Mouse (Mus musculus) urinary bladder, postnatal 14 days (tissue): Measurements from ENCODE around the gene Dad1.

Experiments used
- DNase-seq: peaks from one replicate; pipeline ENCODE4 v3.0.0; 2021; ENCODE audit warnings: low spot score

Dad1 gene

DNA sequence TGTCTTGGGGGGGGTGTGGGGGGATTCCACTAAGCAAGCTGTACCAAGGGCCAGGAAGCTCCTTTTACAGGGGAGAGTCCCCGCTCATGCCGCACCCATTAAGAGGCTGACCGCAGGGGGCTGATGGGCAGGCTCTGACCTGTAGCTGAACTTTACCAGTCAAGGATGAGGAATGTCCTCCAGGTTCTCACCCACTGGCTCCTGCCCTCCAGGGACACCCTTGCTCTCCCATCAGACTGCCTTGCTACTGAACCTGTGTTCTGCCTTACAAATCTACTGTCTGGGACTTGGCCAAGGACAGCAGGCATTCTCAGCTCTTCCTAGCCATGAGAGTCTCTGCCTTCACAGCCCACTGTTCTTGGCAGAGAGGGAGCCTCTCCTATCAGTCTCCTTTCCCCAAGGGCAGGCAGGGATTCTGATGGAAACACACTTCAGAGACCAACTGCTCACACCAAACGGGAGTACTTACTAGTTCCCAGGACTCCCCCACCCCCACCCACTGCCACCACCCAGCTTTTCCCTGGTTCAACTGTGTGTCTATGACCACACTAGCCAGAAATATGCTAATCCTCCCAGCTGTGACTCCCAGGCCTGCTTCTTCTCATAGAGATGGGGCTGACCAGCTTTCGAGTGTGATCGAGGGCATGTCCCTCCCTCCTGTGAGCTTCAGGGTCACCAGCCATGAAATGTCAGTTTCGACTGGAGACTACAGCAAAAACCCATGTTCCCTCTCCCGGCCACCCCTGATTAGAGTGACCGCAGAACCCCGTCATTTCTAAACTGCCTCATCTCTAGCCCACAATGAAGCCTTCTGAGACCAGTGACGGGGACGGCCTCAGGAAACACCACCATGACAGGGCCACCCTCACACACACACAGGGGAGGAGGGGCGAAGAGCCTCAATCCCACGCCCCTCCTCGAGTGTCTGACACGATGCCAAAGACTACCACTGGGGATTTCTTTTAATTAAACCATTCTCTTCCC is 29.1 kb downstream of the Dad1 start:
- DNase-seq = no peak

DNA sequence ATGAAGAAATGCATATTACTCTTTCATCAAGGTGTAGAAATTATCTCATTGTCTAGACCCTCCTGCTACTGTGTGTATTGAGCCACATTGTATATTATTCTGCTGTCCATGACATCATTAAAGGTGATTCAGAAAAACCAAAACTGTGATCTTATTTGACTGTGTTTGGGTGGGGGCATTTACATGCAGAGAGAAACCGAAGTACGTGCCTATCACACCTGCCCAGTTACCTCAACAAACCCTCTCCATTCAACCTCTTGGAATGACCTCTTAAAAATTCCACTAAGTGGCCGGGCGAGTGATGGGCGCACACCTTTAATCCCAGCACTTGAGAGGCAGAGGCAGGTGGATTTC is 29.9 kb downstream of the Dad1 start:
- no peak for DNase-seq

DNA sequence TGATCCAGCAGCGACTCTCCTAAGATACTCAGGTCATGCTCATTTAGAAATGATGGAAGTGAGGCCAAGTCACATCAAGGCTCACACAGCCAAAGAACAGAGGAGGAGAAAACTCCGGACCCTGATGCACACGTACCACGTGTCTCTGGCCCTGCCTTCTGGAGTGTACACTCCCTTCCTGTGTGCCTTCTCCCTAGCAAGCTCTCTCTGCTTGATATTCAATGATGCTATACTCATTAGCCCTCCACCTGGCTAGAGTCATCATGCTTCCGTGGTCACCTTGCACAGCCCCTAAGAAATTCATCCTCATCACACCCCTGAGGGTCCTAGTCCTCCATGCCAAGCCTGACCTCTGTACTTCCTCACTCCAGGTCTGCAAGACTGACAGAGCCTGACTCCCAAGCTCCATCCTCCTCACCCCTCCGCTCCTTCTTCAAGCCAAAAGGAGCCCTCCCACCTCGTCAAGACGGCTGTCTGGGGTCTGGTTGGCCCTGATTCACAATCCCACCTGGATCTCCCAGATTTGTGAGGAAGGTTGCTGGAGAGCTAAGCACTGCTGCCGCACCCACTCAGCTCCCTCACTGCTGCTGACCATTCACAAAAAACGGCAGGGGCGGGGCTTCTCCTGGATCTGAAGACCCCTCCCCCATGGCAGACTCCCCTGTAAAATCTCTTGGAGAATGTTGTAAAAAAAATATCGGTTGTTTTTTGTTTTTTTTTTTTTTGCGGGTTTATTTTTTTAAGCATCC is 30.4 kb downstream of the Dad1 start:
- DNase-seq = no peak

DNA sequence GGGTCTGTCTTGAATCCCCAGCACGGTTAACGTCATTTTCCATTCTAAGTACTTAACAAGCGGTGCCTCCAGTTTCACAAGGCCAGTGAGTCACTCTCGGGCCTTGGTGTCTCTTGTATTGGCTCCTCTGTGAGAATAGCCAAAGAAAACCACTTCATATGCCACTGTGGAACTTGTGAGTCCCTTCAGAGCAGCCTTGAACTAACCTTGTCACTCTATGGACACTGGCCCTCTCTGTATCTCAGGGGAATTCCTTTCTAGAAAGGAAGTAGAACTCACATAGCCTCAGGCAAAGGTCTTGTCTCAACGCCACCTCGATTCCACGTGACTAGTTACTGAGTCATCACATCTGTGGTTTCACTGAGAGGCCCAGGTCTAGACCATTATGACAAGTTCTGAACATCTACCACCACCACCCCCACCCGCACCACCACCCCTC is 31.6 kb downstream of the Dad1 start:
- DNase-seq = no peak

DNA sequence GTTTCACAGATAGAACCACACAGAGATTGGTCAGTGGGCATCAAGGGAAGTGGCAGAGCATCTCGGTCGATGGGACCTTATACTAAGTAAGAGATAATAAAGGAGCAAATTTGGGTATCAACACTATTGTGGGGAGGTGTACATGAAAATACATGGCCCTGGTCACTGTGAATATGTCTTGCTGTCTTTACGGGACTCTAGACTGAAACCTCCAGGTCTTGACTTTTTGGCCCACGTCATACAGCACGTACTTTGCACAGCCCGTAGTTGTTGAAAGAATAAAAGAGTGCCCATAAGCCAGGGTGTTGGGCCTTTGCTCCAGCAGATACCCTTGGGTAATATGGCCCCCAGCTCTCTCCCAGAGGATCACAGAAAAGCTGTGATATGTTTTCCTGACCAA is 32.3 kb downstream of the Dad1 start:
- DNase-seq = no peak

DNA sequence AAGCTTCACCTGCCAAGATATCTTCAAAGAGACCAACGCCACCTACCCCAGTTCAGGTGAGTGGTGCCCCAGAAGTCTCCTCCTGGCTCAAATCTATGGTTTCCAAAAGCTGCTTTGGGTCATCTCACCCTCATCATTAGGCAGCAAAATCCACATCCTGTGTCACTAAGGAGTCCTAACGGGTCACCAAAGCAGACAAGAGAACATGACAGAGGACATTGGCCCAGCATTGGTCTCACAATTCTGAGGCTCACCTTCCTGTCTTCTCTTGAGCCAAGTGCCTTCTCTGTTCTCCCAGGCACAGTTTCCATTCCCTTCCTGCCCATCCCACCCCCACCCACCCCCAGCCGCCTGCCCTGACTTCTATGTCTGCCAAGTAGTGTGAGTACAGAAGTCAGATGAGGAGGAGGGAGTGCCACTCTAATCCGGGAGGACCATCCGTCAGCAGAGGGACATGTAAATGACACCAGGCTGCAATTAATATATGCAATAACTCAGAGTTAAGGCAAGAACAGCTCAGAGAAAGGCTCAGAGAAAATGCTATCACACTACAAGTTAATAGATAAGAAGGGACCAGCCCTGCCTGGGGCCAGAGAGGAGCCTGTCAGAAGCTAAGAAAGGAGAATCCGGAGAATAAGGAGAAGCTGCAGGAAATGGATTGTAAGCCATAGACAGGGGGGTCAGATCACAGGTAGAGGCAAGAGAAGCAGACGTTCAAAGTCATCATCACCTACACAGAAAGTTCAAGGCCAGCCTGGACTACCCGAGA is 33.0 kb downstream of the Dad1 start:
- no peak for DNase-seq

DNA sequence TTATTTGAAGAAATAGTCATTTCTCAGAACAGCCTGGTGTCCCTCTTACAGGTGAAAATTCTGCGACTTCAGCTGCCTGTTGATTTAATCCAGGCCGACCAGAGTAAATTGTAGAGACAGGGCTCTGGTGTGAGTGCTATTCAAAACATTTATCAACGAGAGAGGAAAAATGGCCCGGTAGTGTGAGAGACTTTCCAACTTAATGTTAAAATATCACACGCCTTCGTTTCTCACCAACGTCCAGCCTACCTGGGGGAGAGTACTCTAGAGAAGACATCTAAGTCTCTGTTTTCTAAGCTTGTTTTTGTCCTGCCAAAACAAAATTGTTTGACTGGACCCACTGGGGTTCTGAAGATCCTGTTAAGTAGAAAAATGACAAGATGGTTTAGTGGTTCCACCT is 34.1 kb downstream of the Dad1 start:
- no peak for DNase-seq

DNA sequence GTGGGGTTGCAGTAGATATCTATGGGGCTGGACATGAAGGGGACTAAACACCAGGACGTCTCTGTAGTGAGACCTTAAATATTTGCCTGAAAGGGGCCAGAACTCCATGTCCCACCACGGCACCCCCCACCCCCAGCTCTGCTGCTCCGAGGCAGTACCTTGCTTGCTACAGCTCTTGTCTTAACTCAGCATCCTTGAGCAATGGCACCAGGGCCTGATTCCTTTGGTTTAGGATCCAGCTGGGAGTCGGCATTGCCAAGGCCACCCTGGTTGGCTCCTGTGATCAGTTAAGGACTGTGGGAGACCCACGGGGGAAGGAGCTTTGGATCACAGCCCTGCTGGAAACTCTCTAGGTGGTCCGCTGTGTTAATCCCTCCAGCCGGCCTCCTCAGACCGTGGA is 34.6 kb downstream of the Dad1 start:
- DNase-seq = no peak

DNA sequence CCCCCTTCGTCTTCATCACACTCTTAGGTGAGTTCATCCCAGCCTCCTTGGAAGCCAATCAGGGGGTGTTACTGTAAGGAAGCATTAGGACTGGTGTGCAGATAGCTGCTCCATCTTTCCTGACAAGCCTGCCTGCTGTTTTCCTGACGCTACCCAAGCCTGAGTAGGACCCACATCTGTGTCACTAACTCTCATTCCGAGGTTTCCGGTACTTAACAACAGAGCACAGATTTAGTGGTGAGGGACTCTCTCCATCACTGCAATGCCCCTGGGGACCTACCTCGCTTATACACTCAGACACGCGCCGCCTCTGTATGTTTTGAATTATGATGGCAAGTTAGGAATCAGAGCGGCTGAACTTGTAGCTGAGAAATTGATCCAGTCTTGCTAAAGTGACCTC is 35.2 kb downstream of the Dad1 start:
- no peak for DNase-seq

DNA sequence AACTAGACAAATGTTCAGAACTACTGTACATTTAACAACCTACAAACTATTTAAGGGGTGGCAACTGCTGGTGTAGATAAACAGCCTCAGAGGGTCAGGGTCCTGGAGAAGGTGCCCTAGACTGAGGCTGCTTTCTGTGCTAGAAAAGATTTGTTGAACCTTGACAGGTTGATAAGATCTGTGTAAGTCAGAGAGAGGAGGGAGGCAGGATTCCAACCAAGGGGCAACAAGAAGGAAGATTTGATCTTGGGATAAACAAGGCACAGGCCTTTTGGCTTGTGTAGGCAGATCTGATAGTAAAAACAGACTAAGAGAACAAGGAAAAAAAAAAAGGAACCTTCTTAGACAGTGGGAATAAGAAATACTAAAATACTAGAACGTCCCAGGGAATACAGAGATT is 35.7 kb downstream of the Dad1 start:
- no peak for DNase-seq

DNA sequence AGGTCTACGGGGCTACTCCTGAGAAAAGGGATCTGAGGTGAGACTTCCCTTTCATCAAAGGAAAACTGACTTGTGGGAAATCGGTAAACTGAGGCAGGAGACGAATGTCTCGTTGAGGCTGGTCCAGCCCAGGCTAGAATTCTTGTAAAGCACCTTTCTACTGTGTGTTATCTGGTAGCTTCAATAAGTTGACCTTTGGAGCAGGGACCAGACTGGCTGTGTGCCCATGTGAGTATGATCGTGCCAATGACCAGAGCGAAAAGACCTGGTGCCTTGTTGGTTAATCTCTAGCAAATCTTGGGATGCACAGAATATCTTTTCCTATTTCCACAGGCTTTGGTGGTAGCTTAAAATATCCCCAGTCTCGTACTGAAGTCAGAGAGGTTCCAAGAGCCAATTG is 37.8 kb downstream of the Dad1 start:
- no peak for DNase-seq

DNA sequence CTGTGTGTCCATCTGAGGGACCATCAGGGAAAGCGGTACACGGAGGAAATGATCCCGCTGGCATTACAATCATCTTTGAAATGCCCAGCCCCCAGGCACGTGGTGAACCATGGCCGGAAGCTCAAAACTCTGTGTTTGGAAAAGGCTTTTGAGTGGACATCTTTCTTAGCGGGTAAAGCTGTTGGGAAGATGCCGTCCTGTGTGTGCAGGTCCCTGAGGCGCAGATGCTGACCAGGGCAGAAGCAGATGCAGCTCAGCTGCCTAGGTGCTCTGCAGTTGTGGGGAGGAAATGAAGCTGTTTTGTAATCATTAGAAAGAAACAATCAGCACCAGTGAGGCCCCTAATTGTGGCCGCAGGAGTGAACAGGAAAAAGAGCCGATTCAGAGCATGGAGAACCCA is 39.0 kb downstream of the Dad1 start:
- DNase-seq = no peak

DNA sequence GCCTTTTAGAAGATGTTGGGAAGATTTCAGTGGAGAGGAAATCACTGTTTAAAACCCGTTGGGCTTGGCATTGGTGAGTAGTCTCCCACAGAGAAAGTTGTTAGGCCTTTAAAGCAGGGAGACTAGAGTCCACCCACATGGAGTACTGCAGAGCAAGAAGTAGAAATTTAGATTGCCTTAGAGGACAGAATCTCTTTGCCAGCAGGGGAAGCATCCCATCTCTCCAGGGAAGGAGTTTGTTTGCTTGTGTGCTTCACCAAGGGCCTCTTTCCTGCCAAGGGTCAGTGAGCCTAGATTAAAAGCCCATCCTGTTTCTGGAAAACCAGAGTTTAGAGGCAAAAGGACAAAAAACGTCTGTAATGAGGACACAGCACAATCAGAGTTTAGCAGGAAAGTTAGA is 39.4 kb downstream of the Dad1 start:
- DNase-seq = no peak

DNA sequence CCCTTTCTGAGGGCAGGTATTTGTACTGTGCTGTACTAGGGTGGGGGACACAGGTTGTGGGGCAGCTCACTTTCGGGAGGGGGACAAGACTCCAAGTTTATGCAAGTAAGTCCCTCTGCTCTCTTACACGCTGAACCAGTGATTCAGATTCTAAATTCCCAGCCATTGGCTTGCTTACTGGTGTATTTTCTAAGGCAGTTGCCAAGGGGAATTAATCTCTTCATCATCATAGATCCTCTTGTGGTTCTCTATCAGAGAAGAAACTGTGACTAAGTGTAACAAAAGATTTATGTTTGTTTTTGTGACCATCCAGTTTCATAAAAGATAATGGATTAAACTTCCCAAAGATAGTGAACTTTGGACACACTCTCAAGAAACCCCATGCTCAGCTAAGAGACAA is 40.2 kb downstream of the Dad1 start:
- no peak for DNase-seq

DNA sequence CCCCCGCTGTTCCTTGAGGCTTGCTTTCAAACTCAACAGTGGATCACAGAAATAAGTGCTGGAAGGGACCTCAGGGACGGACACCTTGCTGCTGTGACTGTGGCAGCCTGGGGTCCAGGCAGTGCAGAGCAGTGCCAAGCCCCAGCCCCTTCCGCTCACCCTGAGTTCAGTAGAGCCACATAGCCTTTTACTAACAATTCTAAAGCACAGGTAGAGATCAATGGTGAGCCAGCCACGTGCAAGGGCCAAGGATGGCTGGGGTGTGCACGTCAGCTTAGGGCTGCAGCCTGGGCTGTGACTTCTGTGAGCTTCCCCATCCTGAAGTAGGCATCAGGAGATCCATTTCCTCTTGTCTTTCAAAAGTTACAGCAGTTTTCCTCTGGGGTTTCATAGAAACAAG is 42.1 kb downstream of the Dad1 start:
- no peak for DNase-seq

DNA sequence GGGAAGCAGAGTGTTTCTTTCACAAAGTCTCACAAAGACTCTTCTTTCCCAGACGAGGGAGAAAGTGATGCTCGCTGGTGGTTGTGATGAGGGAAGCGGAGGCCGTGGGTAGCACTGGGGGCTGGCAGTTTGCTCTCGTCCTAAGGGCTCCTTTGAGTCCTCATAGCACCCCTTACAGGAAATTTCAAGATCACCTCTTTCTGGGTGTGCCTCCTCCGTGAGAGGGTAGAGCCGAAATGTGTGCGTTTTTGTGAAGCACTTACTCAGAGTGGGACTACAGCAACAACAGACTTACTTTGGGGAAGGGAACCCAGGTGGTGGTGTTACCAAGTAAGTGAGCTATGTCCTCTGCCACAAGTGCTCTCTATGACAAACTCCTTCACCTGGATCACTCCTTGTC is 42.7 kb downstream of the Dad1 start:
- no peak for DNase-seq

DNA sequence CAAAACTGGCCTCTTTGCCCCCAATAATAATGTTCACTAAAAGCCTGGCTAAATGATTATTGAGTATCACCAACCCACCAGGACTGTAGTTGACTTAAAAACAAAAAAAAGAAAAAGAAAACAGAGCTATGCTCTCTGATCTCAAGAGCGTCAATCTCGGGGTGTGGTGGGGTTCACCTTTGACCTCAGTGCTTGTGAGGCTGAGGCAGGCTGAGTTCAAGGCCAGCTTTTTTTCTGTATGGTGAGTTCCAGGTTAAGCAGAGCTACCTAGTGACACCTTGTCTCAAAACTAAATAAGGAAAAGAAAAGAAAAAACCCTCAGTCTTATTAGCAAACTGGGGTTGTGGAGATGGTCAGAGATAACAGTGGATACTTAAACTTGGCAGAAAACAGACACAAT is 43.5 kb downstream of the Dad1 start:
- no peak for DNase-seq

DNA sequence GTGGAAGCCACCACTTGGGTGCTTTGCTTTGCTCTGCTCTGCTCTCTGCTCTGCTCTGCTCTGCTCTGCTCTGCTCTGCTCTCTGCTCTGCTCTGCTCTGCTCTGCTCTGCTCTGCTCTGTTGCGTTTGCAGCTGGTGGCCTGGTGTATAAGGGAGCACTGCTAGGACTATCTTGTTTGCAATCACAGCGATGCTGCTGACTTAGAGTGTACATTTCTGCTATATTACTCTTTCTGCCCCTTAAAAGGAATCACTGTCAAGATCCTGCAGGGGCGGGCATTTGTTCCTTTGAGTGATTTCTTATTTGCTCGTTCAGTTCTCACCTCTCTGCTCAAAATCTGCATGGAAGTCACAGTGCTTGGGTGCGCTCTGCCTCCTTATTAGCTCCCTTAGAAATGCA is 44.0 kb downstream of the Dad1 start:
- no peak for DNase-seq

DNA sequence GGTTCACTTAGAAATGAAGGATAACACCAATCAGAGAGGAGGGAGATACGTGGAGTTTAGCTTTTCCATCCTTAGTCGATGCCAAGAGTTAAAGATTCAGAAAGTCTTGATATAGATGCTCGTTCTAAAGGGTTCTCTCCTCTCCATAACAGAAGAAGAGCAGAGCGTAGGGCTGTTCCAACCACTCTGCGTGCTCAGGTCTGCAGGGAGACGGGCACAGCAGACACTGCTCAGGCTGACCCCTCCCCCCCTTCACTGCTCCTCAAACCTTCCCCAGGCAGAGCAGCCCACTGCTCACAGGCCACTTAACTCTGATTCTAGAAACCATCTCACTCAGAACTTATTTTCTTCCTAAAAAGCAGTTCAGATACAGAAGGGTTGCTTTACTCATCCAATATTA is 45.2 kb downstream of the Dad1 start:
- DNase-seq = no peak

DNA sequence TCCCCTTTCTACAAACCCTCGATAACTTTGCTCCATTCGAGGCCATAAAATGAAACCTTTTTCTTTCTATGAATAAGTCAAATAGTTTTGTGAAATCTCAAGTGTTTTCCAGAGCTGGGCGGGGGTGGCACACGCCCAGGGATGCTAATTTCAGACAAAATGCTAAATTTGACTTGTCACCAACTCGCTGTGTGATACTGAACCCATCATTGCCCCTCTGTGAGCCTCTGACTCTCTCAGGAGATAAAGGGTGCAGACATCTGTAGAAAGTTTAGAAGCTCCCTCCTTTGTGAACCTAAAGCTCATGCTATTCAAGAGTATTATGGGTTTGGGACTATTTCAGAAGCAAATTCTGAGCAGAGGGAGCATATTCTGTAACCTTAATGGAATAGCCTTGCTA is 46.0 kb downstream of the Dad1 start:
- no peak for DNase-seq

DNA sequence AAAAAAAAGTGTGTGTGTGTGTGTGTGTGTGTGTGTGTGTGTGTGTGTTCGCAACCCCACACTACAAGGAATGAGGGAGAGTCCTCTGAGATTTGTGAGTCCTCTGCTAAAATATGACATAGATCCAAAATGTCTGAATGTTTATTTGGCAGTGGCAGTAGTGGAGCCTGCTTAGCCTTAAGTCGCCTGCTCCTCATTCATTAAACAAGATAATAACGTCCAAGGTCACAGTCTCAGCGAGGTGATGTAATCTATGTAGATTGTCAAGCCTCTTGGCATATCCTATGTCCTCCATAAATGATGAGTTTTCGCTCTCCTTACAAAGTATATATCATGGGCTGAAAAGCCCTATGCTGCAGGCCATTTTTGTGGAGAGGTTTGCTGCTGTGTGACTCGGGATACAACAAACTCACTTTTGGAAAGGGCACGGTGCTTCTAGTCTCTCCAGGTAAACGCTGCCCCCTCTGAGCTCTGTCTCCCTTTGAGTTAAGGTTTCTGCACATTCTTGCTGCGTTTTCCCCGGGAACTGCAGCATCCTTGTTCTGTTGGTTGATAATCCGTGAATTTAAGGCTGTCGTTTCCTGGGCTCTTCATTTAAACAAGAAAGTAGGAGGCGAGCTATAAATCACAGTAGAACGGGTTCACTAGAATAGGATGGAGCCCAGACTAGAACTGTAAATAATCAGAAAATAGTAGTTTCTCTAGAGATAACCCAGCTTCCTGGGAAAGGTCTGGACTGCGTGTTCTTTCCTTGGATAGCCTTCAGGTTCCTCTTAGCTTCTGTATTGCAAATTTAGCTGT is 47.0 kb downstream of the Dad1 start:
- no peak for DNase-seq

DNA sequence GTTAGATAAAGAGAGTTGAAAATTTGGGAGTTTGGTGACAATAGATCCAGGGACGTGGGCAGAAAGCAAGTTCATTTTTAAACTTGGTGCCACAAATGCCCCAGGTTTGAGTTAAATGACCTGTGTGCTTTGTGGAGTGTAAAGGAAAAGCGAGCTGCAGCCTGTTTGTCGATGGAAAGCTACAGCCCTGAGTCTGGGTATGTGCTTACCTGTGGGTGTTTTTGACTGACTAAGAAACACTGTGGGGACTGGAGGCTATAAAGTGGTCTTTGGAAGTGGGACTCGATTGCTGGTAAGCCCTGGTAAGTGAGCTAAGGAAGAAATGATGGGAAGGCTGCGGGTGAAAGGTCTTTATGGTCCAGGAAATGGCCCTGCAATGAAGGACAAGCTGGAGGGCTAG is 47.6 kb downstream of the Dad1 start:
- DNase-seq = no peak
